Mouse (Mus musculus) retina, embryonic 14.5 days (tissue): ENCODE measurements around the gene Boc.
"Not testable (repeated sequence)": the region's sequence is repeated elsewhere in the genome, so short reads cannot be mapped to it uniquely, and the experiment has no call there.

Experiments
- DNase-seq: peaks from one replicate; pipeline ENCODE4 v3.0.0-alpha.2; 2015; ENCODE audit warnings: low spot score

Boc gene

DNA sequence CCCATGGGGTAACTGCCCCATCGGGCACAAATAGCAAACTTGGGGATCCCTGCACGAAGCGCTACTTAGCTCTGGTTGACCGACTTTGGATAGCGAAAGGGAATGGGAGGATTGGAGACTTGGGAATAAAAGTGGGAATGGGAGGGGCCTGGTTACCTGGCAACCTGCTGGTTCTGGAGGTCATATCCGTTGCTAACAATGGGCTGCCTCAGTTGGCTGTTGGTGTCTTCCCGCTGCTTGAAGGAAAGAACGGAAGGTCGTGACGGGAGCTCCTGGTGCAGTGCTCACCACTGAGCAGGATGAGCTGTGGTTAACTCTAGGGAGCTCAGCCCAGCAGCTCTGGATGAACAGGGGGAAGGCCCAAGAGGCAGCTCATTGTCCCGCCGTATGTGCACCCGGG is 71.5 kb downstream of the Boc start:
- DNase-seq: no peak

- DNase-seq: no peak
Measured at GRCm38 (mm10) chr16:44486612-44487011, 72.1 kb downstream of the Boc start.

- no peak for DNase-seq
Measured at GRCm38 (mm10) chr16:44485691-44486090, 73.0 kb downstream of the Boc start.

DNA sequence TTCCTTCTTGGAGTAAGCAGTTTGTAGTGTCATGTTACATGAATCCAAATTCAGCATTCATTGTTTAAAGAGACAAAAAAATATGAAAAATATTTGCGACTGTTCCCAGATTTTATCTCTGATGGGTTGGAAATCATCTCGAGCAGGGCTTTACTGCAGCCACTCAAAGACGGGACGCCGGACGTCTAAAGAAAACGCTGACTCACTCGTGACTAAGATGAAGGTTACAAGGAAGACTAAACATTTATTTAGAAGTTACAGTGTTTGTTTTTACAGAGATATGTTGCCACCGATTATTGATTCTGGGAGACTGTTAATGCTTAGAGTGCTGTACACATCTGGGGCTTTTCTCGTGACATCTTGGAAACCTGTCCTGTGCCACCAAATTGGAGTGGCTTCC is 73.9 kb downstream of the Boc start:
- no peak for DNase-seq

- DNase-seq: peak; percentile 90
Measured at GRCm38 (mm10) chr16:44484079-44484478, 74.6 kb downstream of the Boc start.

- no peak for DNase-seq
Measured at GRCm38 (mm10) chr16:44481599-44482593, 76.8 kb downstream of the Boc start.

DNA sequence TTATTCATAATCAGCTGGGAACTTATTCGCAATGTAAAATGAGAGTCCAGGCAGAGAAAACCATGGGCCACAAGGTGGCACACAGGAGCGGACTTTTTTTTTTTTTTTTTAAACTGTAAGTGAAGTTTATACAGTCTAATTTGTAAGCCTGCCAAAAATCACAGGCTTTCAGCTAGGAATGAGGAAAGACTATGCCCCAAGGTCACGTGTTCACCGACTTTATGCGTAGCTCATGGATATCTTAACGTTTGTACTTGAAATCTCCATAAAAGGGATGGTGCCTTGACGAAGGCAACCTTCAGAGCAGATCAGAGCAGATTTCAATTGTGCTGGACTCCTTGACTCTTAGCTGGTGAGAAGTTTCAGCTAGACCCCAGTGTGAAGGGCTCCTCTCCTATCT is 78.1 kb downstream of the Boc start:
- DNase-seq: peak; percentile 35

- DNase-seq: no peak
Measured at GRCm38 (mm10) chr16:44479852-44480251, 78.8 kb downstream of the Boc start.

DNA sequence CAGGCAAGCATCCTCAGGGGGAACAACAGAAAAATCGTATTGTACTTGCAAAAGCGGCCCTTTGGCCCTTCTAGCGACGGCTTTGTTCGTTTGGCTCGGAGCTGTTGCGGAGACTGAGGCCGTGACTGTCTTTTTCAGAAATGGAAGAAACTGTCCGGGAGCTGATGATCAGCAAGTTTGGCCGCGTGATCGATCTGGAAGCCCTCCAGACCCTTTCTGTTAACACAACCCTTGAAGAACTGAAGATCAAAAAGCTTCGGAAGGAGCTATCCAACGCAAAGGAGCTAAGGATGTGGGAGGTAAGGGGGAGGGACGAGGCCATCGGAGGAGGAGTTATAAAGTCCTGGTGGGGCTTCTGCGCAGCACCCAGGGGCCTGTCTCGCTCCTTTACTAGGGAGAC is 79.9 kb downstream of the Boc start:
- DNase-seq: no peak

DNA sequence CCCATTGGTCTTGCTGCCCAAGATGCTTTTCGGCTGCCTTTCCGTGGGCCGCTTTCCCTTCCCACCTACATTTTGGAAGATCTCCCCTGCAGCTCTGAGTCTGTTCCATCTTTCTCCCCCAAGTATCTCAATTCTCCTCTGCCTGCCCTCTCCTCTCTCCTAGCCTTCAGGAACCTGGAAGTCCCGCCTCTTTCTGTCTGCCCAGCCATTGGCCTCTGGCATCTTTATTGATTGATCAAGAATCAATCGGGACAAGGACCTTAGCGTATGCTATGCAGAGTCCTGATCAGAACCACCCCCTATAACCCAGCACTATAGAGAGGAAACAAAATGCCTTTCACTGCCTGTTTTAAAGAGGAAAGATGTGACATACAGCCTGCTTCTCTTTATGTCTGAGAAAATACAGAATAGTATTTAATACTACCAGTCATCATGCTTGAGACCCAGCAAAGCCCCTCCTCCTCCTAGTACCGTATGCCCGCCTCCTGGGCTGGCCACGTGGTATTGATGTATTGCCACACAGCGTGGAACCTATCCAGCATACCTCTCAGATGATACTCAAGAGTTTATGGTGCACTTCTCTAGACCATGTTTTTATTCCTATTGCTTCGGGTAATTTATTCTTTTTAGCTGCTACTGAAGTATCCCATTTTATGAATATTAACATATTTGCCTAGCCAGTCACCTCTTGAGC is 82.9 kb downstream of the Boc start:
- no peak for DNase-seq

GRCm38 (mm10) chr16:44475281-44475680 is 83.4 kb downstream of the Boc start:
- DNase-seq: no peak

- no peak for DNase-seq
Measured at GRCm38 (mm10) chr16:44460922-44461321, 97.8 kb downstream of the Boc start.

DNA sequence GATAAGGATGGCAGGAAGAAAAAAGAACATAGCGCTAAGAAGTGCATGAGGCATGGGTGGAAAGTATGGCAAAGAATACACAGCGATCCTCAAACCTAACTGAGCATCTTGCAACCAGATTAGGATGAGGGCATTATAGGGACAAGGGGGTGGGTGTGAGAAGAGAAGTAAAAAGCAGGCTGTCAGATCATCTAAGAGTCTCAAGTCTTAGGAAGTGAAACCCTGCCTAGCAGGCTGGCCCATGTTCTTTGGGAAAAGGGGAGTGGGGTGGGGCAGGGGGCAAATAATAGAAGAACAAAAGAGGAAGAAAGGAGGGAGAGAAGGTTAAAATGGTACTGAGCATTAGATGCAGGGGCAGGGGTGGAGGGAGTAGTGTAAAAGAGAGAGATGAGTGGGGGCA is 99.9 kb downstream of the Boc start:
- DNase-seq: no peak

DNA sequence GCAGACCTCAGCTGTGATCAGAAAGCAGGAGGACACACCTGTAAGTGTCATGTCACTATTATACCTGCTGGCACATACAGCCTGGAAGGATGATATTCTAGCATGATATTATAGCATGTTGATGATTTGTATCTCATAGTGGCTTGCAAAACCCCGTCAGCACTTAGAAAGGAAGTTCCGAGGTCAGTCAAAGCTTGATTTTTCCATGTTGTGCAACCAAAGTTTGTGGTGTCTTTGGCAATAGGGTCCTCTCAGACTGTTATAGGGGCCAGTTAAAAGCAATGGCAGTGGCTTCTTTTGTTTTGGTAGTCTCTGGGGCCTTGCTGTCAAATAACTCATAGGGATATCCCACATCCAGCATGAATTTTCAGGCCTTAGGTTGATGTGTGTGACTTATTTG is 100.8 kb downstream of the Boc start:
- DNase-seq: no peak

DNA sequence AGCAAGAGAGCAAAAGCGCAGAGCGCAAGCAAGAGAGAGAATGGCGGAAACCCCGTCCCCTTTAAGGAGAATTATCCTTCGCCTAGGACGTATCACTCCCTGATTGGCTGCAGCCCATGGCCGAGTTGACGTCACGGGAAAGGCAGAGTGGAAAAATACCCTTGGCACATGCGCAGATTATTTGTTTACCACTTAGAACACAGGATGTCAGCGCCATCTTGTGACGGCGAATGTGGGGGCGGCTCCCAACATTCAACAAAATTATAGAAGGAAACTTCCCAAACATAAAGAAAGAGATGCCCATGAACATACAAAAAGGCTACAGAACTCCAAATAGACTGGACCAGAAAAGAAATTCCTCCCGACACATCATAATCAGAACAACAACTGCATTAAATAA is 116.8 kb downstream of the Boc start:
- not testable (repeated sequence) for DNase-seq

GRCm38 (mm10) chr16:44435481-44435880 is 123.2 kb downstream of the Boc start:
- no peak for DNase-seq
